Mouse (Mus musculus) E14TG2a.4 (cell line): ENCODE measurements around the gene Kansl1.

ENCODE experiments used
- CTCF ChIP-seq: conservative IDR thresholded peaks from 2 replicates; pipeline ENCODE4 v1.5.1; 2014; ENCODE audit warnings: low read length
- POU5F1 ChIP-seq: IDR thresholded peaks from 2 replicates; pipeline ENCODE4 v1.6.1; 2014; ENCODE audit warnings: low read length, borderline replicate concordance

DNA sequence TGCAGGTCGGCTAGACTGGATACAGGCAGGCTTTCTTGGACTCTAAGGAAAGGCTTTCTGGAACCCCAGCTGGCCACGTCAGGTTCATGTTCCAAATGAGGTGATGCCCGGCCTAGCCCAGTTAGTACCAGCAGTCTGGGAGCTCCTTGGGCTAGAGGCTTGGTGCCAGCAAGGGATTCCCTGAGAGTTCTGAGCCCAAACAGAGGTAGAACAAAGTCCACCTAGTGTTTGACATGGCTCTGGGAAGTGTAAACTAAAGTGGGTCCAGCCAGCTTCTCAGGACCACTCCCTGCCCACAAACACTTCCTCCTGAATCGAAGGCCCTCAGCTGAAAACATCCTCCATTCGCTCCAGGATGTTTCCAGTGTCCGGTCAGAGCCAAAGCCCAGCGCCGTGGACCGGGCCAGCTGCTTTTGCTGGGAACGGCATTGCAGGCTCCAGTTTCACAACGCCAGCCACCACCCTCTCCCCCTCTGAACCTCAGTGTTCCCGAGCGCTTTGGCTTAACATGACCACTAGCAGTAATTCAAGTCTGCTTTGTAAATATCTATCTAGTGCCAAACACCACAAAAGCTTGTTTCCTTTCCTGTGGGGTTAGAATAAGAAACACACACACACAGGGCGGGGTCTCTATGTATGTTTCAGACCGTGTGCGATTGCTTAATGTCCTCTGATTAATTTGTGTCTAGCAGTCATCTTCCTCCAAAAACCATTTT lies 151.8 kb downstream of the Kansl1 start:
- TF ChIP-seq CTCF (no peak), POU5F1 (no peak)
